Mouse (Mus musculus) testis, adult 2 months (tissue): ENCODE measurements at regions not wholly inside any gene's neighbourhood (a gene's known extent, or its start where the extent isn't known, plus 50 kb on each side); places are given as distances from the start of the nearest gene placed in this dataset.

ENCODE experiments used
- H3K27ac ChIP-seq: fragments of 200-500 bp; 2 replicates; pipeline ENCODE4 v1.5.1; 2012; ENCODE audit warnings: low read depth, low read length; ENCODE audit not compliant: control insufficient read depth, insufficient read depth
- H3K27me3 ChIP-seq: fragments of 200-500 bp; 2 replicates; pipeline ENCODE4 v1.6.1; 2012; ENCODE audit warnings: mild to moderate bottlenecking, low read length, moderate library complexity; ENCODE audit not compliant: control insufficient read depth, insufficient read depth
- H3K36me3 ChIP-seq: fragments of 200-500 bp; 2 replicates; pipeline ENCODE4 v1.6.1; 2012; ENCODE audit warnings: mild to moderate bottlenecking, low read length; ENCODE audit not compliant: control insufficient read depth, insufficient read depth
- H3K4me1 ChIP-seq: fragments of 200-500 bp; 2 replicates; pipeline ENCODE4 v1.6.1; 2012; ENCODE audit warnings: low read length; ENCODE audit not compliant: control insufficient read depth, insufficient read depth
- H3K4me3 ChIP-seq: fragments of 200-500 bp; 2 replicates; pipeline ENCODE4 v1.5.1; 2012; ENCODE audit warnings: low read depth, mild to moderate bottlenecking, low read length, moderate library complexity, mixed read lengths; ENCODE audit not compliant: control insufficient read depth
- CTCF ChIP-seq: fragments of 200-500 bp; IDR thresholded peaks from 2 replicates; pipeline ENCODE4 v1.5.1; 2012; ENCODE audit warnings: low read depth, mild to moderate bottlenecking, inconsistent platforms, low read length, moderate library complexity; ENCODE audit not compliant: control insufficient read depth, insufficient read depth, insufficient replicate concordance
- POLR2A ChIP-seq: fragments of 200-500 bp; IDR thresholded peaks from 2 replicates; pipeline ENCODE4 v1.6.1; 2012; ENCODE audit warnings: low read depth, mild to moderate bottlenecking, inconsistent platforms, low read length, moderate library complexity; ENCODE audit not compliant: control insufficient read depth

GRCm38 (mm10) chr7:111211641-111212040, 128.8 kb upstream of the Eif4g2 start:
- no peaks in the 10 kb centered on the region for H3K36me3 ChIP-seq
- no peak overlapping the region for H3K27ac ChIP-seq
- no peaks in the 10 kb centered on the region for H3K27me3 ChIP-seq
- no peak overlapping the region for H3K4me3 ChIP-seq
- TF ChIP-seq POLR2A (no peak), CTCF (no peak)
- no peaks in the 10 kb centered on the region for H3K4me1 ChIP-seq

- H3K27me3 ChIP-seq = no peaks in the 10 kb centered on the region
- TF ChIP-seq CTCF = no peak
- no peak for TF ChIP-seq POLR2A
- no peak overlapping the region for H3K4me3 ChIP-seq
- no peaks in the 10 kb centered on the region for H3K4me1 ChIP-seq
- no peak overlapping the region for H3K27ac ChIP-seq
- no peaks in the 10 kb centered on the region for H3K36me3 ChIP-seq
Measured at GRCm38 (mm10) chr7:111210282-111210681, 127.5 kb upstream of the Eif4g2 start.

DNA sequence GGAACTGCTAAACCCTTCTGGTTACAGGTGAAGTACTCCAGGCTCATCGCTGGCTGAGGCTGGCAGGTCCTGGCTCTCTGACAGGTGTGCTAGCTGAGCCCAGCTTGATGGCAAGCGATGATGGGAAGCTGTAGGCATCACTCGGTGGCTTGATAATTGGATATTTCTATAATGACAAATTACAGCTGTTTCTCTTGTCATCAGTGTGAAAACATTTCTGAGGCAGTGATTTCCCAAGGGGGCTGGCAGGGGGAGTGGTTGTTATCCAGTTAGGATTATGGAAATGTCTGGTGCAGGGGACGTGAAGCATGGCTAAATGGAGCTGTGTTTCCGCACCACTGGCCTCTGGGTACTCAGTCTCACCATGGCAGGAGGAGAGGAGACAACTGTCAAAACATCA, 123.0 kb upstream of the Eif4g2 start:
- Histone ChIP-seq H3K27me3 (no peaks in the 10 kb centered on the region), H3K36me3 (no peaks in the 10 kb centered on the region), H3K27ac (no peak overlapping the region), H3K4me3 (no peak overlapping the region), H3K4me1 (no peaks in the 10 kb centered on the region)
- TF ChIP-seq POLR2A (no peak), CTCF (no peak)

DNA sequence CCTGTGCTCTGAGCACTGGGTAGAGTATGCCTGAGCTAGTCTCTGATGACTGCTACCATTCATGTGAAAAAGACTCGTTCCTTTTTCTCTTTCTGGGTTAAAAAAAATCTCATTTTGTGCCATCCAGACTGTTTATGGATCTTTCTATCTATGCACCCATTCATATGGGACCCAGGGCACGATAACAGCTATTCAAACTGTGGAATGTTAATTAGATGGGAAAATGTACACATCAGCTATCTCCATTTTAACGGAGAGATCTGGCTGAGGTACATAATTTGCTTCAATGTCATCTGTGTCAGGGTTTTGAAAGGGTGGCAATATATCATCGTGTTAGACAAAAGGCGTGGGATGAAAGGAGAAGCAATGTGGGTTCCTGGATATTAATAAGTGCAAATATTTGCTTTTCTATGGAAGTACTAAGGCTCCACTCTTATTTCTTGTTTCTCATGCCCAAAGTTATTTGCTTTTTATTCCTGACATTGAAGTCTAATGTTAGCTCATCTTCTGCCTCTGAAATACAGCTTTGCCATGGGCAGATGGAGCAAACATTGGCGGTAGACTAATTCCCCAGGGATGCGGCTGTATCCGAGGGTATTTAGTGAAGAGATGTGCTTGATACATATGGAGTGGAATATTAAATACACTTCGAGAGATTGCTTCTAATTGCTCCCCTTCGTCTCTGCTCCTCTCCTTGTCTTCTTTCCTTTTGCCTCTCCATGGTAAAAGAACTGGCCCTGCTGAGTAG, 116.0 kb upstream of the Eif4g2 start:
- H3K36me3 ChIP-seq = no peaks in the 10 kb centered on the region
- H3K4me3 ChIP-seq = no peak overlapping the region
- H3K27ac ChIP-seq = no peak overlapping the region
- H3K27me3 ChIP-seq = no peaks in the 10 kb centered on the region
- H3K4me1 ChIP-seq = no peaks in the 10 kb centered on the region
- TF ChIP-seq CTCF (no peak), POLR2A (no peak)

DNA sequence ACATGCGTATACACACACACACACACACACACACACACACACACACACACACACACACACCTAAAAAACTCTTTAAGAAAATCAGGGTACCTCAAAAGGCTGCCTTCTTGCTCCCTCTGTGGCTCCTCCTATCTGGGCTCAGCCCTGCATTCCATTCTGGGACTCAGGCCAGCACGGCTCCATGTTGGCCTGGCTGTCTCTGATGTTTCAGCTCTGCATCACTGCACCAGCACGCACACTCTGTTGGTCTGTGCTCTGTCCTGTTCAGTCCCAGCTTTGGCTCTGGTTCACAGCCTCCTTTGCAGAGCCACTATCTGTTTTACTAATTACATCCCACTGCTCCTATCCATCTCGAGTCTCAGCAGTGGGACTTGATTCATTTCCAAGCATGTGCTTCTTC, 108.8 kb upstream of the Eif4g2 start:
- Histone ChIP-seq H3K4me3 (no peak overlapping the region), H3K4me1 (no peaks in the 10 kb centered on the region), H3K27ac (no peak overlapping the region), H3K27me3 (no peaks in the 10 kb centered on the region), H3K36me3 (no peaks in the 10 kb centered on the region)
- TF ChIP-seq POLR2A = no peak
- no peak for TF ChIP-seq CTCF

GRCm38 (mm10) chr7:111191216-111191615, 108.4 kb upstream of the Eif4g2 start:
- H3K4me1 ChIP-seq = no peaks in the 10 kb centered on the region
- H3K27ac ChIP-seq = no peak overlapping the region
- H3K36me3 ChIP-seq = no peaks in the 10 kb centered on the region
- no peak overlapping the region for H3K4me3 ChIP-seq
- no peak for TF ChIP-seq POLR2A
- no peak for TF ChIP-seq CTCF
- H3K27me3 ChIP-seq = no peaks in the 10 kb centered on the region

GRCm38 (mm10) chr7:111189731-111190130, 106.9 kb upstream of the Eif4g2 start:
- H3K27ac ChIP-seq = no peak overlapping the region
- no peak overlapping the region for H3K4me3 ChIP-seq
- no peak for TF ChIP-seq CTCF
- no peak for TF ChIP-seq POLR2A
- no peaks in the 10 kb centered on the region for H3K4me1 ChIP-seq
- H3K36me3 ChIP-seq = no peaks in the 10 kb centered on the region
- H3K27me3 ChIP-seq = no peaks in the 10 kb centered on the region
